Mouse (Mus musculus): Measurements from ENCODE around the gene Igdcc4. TPM values are rescaled to one million over a fixed set of nuclear protein-coding genes. Genes with fewer than 3 reads are reported as not detected.

The Igdcc4 gene
- total RNA-seq, 2 experiments from 2014 or later: 37.2 TPM

DNA sequence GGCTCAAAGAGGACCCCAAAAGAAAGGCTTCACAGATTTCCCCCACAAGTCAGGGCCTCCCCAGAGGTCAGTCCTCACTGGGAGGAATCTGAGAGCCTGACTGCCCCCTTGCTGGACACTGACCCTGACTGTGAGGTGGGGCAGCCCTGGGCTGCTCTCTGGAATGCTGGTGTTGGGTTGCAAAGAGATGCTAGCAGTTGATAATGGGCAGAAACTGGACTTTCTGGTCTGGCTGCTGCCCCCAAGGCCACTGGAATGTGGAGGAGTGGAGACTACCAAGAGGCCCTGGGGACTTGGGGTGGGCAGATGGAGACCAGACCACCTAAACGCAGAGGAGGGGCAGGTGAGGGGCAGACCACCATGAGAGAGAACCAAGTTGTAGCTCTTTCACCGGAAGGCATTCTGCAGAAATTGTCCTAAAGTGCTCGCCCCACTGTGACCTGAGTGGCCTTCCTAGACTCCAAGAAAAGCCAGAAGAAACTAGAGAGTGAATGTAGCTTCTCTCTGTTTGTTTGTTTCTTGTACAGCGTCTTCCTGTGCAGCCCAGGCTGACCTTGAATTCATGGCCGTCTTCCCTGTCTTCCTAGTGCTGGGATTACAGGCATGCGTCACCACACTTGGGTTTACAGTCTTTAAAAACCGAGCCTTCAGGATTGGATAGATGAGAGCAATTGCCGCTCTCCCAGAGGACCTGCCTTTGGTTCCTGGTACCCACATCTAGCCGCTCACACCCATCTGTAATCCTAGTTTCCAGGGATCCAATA lies 53.6 kb downstream of the Igdcc4 start:
- DNase-seq (ENCODE audit: low spot score in 2 of 2): no peak

DNA sequence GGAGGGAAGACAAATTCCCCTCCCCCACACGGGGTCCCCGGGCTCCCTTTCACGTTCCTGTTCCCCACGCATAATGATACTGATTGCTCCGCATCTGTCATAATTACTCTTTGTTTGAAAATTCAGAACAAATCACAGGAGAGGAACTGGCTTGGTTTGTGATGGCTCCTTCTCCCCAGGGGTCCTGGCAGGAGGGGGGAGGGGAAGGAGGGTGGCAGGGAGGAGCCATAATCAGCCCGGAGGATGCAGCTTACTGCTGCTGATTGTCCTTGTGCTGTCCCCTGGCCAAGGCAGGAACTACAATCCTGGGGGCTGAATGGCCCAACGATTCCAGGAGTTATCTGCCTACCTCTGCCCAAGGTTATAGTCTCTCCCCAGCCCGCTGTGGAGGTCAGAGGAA lies 55.3 kb downstream of the Igdcc4 start:
- no peak for DNase-seq (ENCODE audit: low spot score in 2 of 2)

GRCm38 (mm10) chr9:65157631-65158030 lies 56.3 kb downstream of the Igdcc4 start:
- DNase-seq (ENCODE audit: low spot score in 2 of 2): no peak

DNA sequence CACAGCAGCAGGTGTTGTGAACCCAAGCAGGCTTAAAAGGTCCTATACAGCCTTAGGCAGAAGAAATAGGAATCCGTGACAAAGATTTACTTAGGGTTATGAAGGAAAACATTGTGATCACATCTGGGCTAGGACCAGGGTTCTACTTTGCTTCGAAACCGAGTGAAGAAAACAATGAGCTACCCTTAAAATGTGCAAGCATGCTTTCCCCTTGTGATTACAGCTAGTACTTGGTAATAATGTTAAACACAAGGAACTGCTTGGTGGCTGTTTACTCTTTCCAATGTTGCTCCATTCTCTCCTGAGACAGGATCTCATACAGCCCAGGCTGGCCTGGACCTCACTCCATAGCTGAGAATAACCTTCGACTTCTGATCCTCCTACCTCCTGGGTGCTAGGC lies 59.9 kb downstream of the Igdcc4 start:
- DNase-seq (ENCODE audit: low spot score in 2 of 2): no peak

- no peak for DNase-seq (ENCODE audit: low spot score in 2 of 2)
Observed at GRCm38 (mm10) chr9:65161881-65162280, 60.6 kb downstream of the Igdcc4 start.

- no peak for DNase-seq (ENCODE audit: low spot score in 2 of 2)
Observed at GRCm38 (mm10) chr9:65162711-65163639, 61.7 kb downstream of the Igdcc4 start.

- no peak for DNase-seq (ENCODE audit: low spot score in 2 of 2)
Observed at GRCm38 (mm10) chr9:65164870-65165269, 63.6 kb downstream of the Igdcc4 start.

GRCm38 (mm10) chr9:65166386-65166785 lies 65.1 kb downstream of the Igdcc4 start:
- DNase-seq (ENCODE audit: low spot score in 2 of 2): no peak

DNA sequence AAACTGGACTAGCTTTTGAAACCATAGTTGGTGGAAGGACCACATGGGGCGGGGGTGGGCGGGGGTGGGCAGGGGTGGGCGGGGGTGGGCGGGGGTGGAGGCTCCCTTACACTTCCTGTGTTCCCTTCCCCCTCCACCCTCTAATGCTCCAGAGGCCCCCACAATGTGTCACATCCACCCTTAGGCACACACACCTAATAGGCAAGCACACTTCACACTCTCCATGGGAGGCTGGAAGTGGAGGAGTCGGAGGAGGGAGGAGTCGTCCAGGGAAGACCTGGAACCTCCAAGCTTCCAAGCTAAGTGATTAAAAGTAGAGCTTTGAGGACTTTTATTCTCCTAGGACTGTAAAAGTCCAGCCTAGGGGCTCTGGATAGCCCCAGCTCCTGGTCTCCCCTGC lies 67.2 kb downstream of the Igdcc4 start:
- DNase-seq (ENCODE audit: low spot score in 2 of 2): no peak

GRCm38 (mm10) chr9:65168952-65169351 lies 67.7 kb downstream of the Igdcc4 start:
- DNase-seq (ENCODE audit: low spot score in 2 of 2): no peak

- no peak for DNase-seq (ENCODE audit: low spot score in 2 of 2)
Observed at GRCm38 (mm10) chr9:65172654-65173053, 71.4 kb downstream of the Igdcc4 start.

DNA sequence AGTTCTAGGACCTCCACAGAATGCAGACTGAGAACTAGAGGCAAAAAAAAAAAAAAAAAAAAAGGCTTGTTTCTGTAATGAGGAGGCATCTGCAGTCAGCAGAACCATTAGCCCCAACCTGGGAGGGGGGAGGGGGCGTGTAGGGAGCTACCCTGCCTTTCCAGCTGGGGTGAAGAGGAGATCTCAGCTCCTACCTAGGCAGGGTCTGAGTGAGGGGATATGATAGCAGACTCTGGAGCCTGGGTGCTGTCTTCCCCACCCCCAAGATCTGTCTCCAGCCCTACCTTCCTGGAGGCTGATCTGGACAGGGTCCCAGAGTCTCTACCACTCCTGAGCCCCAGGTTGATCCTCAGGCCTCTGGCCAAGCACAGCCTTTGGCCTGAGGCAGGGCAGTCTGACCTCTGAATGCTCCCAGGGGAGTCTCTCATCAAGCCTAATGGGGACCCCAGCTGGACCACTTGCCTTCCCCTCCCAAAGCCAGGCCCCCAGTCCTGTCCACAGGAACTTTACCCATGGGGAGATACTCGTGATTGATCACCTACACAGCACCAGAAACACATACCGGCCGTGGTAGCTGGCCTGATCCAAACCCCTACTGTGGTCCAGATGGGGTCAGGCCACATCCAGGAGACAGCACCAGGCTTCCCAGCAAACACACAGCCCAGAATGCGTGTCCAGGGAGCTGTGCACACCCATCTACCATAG lies 74.1 kb downstream of the Igdcc4 start:
- no peak for DNase-seq (ENCODE audit: low spot score in 2 of 2)

- DNase-seq (ENCODE audit: low spot score in 2 of 2): peak in 1 of 2 experiments; percentile 32
Observed at GRCm38 (mm10) chr9:65175939-65176871, 74.9 kb downstream of the Igdcc4 start.

- no peak for DNase-seq (ENCODE audit: low spot score in 2 of 2)
Observed at GRCm38 (mm10) chr9:65177497-65177896, 76.2 kb downstream of the Igdcc4 start.

GRCm38 (mm10) chr9:65177912-65178311 lies 76.6 kb downstream of the Igdcc4 start:
- DNase-seq (ENCODE audit: low spot score in 2 of 2): no peak

DNA sequence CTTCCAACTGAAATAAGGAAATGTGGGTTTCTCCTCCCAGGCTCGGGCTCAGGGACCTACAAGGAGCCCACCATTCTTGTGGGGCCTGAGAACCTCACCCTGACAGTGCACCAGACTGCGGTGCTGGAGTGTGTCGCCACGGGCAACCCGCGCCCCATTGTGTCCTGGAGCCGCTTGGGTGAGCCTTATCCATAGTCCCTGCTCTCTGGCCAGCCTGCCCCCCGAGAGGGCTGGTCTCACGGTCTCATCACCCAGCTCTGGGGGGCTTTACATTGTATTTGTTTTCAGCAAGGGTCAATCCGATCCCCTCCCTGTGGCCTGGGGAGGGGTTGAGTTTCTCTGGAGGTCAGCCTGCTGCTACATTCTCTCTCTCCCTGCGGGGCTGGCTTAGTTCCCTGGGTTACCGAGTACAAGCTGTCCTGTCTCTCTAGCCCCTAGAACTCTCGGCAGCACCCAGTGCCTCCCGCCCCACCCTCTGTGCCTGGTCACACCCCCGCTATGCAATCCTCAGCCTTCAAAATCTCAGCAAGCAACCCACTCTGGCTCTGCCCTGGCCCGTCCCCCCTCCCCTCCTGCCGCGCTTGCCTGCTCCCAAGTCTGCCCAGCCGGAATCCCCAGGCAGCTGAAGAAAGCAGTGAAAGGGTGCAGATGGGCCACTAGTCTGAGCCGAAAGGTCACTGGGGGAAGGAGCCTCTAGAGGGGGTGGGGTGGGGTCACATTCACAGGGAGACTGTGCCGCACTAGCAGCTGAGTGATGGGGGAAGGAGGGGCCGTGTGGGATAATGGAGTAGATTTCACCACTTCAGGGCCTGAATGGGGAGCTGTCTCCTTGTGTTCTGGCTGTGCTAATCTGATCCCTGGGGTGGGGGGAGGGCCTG lies 77.3 kb downstream of the Igdcc4 start:
- DNase-seq (ENCODE audit: low spot score in 2 of 2): peak in 1 of 2 experiments; percentile 39

DNA sequence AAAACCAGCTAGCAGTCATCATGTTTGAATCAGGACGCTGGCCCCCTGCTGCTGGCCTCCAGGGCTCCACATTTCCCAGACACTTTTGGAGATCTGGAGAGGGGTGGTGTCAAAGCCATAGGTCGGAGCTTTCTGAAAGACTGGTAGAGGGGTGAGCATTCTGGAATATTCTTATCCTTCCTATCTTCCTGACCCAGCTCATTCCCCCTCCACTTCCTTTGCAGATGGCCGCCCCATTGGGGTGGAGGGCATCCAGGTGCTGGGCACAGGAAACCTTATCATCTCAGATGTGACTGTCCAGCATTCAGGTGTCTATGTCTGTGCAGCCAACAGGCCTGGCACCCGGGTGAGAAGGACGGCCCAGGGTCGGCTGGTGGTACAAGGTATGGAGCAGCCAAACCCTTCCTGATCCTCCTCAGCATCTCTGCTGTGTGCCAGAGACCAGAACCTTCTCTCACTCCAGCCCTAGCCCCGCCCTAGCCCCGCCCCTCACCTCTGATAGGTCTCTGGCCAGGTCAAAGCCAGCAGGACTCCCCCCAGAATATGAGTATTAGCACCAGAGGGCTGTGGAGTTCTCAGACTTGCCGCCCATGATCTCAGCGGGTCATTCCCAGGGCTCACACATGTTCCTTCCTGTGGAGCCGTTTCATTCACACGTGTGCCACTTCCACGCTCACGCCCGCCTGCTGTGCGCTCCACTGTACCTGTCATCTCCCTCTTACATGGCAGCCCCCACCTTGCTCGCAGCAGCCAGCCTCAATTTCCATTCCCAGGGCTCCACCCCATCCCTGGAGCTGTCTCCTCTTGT lies 78.7 kb downstream of the Igdcc4 start:
- DNase-seq (ENCODE audit: low spot score in 2 of 2): no peak

All from layer of hippocampus, adult 18-20 months (tissue).